Mouse (Mus musculus): ENCODE measurements around the gene Nps. TPM values are rescaled to one million over a fixed set of nuclear protein-coding genes. Genes with fewer than 3 reads are reported as not detected.

Nps gene
- polyA plus RNA-seq, 1 experiment: 0.21 TPM

- no peak for DNase-seq
- H3K27me3 ChIP-seq (ENCODE audit: control insufficient read depth, insufficient read depth, low read length): no peaks in the 10 kb centered on the region; the same call in 1 of the 2 replicates
- WGBS: 98% methylated on average over 4 of the region's 4 CpGs
- no peak overlapping the region for H3K4me3 ChIP-seq (replicated peaks; ENCODE audit: insufficient read depth, low read depth, low read length)
- peaks cover 3% of the 10 kb centered on the region; the same call in 1 of the 2 replicates for H3K4me1 ChIP-seq (ENCODE audit: control insufficient read depth, insufficient read depth, low read length)
- no peak overlapping the region for H3K27ac ChIP-seq (ENCODE audit: insufficient read depth, low read length)
- TF ChIP-seq POLR2A (IDR thresholded peaks at IDR 0.05; ENCODE audit: borderline replicate concordance, insufficient read depth, low read length) (no peak), CTCF (IDR thresholded peaks at IDR 0.05; ENCODE audit: borderline replicate concordance, insufficient read depth, low read depth, low read length) (no peak)
Measured at GRCm38 (mm10) chr7:135239441-135239840, 19.1 kb upstream of the Nps start.

DNA sequence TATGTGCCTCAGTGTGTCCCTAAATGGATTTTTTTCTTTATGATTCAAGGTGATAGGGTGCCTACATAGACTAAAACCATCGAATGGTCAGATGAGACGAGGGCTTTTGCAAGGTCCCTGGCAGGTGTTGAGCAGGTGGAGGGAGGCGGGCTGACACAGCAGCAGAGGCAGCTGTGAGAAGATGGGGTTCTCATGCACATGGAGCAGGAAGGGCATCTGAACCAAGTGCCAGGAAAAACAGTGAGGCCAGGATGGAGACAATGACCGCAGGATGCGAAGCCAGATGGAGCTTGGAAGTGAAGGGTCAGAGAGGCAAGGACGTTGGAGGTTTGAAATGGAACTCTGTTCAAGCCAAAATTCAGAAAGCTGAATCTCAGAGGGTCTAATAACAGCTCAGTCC lies 18.5 kb upstream of the Nps start:
- no peak for DNase-seq
- Histone ChIP-seq H3K4me1 (ENCODE audit: control insufficient read depth, insufficient read depth, low read length) (peaks cover 3% of the 10 kb centered on the region; the same call in 1 of the 2 replicates), H3K27me3 (ENCODE audit: control insufficient read depth, insufficient read depth, low read length) (no peaks in the 10 kb centered on the region; the same call in 1 of the 2 replicates), H3K4me3 (replicated peaks; ENCODE audit: insufficient read depth, low read depth, low read length) (no peak overlapping the region), H3K27ac (ENCODE audit: insufficient read depth, low read length) (no peak overlapping the region)
- WGBS: 84% methylated on average over 6 of the region's 6 CpGs
- TF ChIP-seq CTCF (IDR thresholded peaks at IDR 0.05; ENCODE audit: borderline replicate concordance, insufficient read depth, low read depth, low read length): no peak
- TF ChIP-seq POLR2A (IDR thresholded peaks at IDR 0.05; ENCODE audit: borderline replicate concordance, insufficient read depth, low read length): no peak

DNA sequence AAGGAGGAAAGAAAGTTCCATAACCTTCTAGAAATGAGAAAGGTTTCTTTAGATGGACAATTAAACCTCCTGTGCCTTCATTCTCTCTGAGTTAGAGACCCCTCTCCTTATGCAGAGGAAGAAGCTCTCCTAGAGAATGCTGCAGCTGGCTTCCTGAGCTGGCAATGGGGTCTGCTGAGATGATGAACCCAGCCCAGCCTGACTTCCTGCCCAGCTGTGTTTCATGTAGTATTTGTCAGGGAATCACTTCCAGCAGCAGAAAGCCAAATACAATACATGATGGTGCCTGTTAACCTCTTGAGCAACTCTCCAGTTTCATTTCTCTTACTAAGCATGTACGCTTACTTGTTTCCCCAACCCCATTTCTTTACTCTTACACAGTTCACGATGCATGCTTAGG lies 17.9 kb upstream of the Nps start:
- WGBS: 96% methylated on average over 2 of the region's 2 CpGs
- peaks cover 3% of the 10 kb centered on the region; the same call in 1 of the 2 replicates for H3K4me1 ChIP-seq (ENCODE audit: control insufficient read depth, insufficient read depth, low read length)

DNA sequence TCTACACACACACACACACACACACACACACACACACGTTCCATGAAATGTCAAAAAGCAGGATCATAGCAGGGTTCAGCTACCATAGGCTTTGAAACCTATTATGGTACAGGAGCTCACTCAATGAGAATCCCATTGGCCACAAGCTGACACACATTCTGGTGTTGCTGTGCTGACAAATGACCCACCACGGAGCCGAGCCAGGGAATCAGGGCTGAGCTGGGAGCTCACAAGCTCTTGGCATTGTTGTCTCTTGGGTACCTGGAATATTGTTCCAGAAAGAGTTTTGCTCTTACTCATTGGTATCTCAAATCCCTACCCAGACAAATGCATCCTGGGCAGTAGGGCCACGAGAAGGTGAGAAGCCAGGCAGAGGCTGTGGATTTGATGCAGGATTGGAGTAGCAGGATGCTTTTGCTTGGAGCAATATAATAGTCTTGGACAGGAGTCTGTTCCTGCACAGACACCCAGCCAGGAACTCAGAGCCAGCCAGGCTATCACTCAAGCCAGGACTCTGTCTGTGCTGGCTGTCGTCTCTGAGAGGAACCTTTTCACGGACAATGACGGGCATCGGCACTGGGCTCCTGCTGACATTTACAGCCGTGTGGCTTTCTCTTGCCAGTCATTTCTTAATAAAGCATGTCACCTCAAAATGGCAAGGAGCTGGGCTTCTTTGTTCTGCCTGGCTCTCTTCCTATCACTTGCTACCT lies 14.2 kb upstream of the Nps start:
- Histone ChIP-seq H3K27ac (ENCODE audit: insufficient read depth, low read length) (no peak overlapping the region), H3K4me1 (ENCODE audit: control insufficient read depth, insufficient read depth, low read length) (peaks cover 3% of the 10 kb centered on the region; the same call in 1 of the 2 replicates), H3K27me3 (ENCODE audit: control insufficient read depth, insufficient read depth, low read length) (no peaks in the 10 kb centered on the region; the same call in 1 of the 2 replicates), H3K4me3 (replicated peaks; ENCODE audit: insufficient read depth, low read depth, low read length) (no peak overlapping the region)
- WGBS: 8% methylated on average over 9 of the region's 9 CpGs
- DNase-seq: peak; percentile 35 to 64
- no peak for TF ChIP-seq CTCF (IDR thresholded peaks at IDR 0.05; ENCODE audit: borderline replicate concordance, insufficient read depth, low read depth, low read length)
- no peak for TF ChIP-seq POLR2A (IDR thresholded peaks at IDR 0.05; ENCODE audit: borderline replicate concordance, insufficient read depth, low read length)

More for the DNA sequence above, 17.9 kb upstream of the Nps start:
- no peak overlapping the region for H3K4me3 ChIP-seq (replicated peaks; ENCODE audit: insufficient read depth, low read depth, low read length)
- no peak for DNase-seq
- TF ChIP-seq CTCF (IDR thresholded peaks at IDR 0.05; ENCODE audit: borderline replicate concordance, insufficient read depth, low read depth, low read length): no peak
- no peak for TF ChIP-seq POLR2A (IDR thresholded peaks at IDR 0.05; ENCODE audit: borderline replicate concordance, insufficient read depth, low read length)
- no peaks in the 10 kb centered on the region; the same call in 1 of the 2 replicates for H3K27me3 ChIP-seq (ENCODE audit: control insufficient read depth, insufficient read depth, low read length)
- no peak overlapping the region for H3K27ac ChIP-seq (ENCODE audit: insufficient read depth, low read length)

DNA sequence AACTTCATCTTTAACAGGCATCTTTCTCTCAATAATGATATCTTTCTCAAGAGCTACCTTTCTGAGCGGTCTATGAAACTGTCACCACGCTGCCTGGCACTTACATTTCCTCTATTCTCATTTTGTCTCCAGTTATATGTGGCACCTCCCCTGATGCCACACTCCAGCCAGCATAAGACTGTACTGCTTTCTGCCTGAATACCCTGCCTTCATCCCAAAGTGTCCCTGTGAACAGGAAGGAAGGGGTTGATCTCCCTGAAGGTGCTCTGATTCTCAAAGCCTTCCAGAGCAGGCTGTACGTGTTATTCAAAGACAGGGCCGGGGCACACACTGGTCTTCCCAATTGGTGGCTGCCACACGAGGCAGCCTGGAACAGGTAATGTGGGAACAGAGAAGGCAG lies 12.1 kb upstream of the Nps start:
- no peak overlapping the region for H3K4me3 ChIP-seq (replicated peaks; ENCODE audit: insufficient read depth, low read depth, low read length)
- DNase-seq: no peak
- peaks cover 3% of the 10 kb centered on the region; the same call in 1 of the 2 replicates for H3K4me1 ChIP-seq (ENCODE audit: control insufficient read depth, insufficient read depth, low read length)
- no peaks in the 10 kb centered on the region; the same call in 1 of the 2 replicates for H3K27me3 ChIP-seq (ENCODE audit: control insufficient read depth, insufficient read depth, low read length)
- no peak overlapping the region for H3K27ac ChIP-seq (ENCODE audit: insufficient read depth, low read length)
- TF ChIP-seq POLR2A (IDR thresholded peaks at IDR 0.05; ENCODE audit: borderline replicate concordance, insufficient read depth, low read length) (no peak), CTCF (IDR thresholded peaks at IDR 0.05; ENCODE audit: borderline replicate concordance, insufficient read depth, low read depth, low read length) (no peak)
- WGBS: 97% methylated on average over 5 of the region's 5 CpGs

DNA sequence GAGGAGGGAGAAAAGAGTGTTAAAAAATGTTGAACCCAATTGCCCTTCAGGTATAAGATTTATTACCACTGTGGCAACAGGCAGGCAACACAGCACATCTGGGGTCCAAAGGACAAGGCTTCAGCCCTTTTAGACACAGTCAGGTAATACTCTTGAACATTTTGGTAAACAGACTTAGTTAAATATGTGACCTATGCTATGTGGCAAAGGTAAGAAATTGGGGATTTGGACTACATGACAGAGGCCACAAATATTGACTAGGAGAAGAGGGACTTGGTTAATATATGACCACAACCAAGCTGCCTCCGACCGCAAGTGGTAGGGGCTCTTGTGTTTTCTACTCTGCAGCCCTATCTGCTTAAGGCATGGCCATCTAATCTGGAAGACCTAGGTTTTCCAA lies 5.3 kb upstream of the Nps start:
- H3K27me3 ChIP-seq (ENCODE audit: control insufficient read depth, insufficient read depth, low read length): no peaks in the 10 kb centered on the region
- 97% methylated on average over 2 of the region's 2 CpGs for WGBS
- no peak overlapping the region for H3K27ac ChIP-seq (ENCODE audit: insufficient read depth, low read length)
- no peaks in the 10 kb centered on the region for H3K4me1 ChIP-seq (ENCODE audit: control insufficient read depth, insufficient read depth, low read length)
- no peak for DNase-seq
- H3K4me3 ChIP-seq (replicated peaks; ENCODE audit: insufficient read depth, low read depth, low read length): no peak overlapping the region
- no peak for TF ChIP-seq POLR2A (IDR thresholded peaks at IDR 0.05; ENCODE audit: borderline replicate concordance, insufficient read depth, low read length)
- no peak for TF ChIP-seq CTCF (IDR thresholded peaks at IDR 0.05; ENCODE audit: borderline replicate concordance, insufficient read depth, low read depth, low read length)

DNA sequence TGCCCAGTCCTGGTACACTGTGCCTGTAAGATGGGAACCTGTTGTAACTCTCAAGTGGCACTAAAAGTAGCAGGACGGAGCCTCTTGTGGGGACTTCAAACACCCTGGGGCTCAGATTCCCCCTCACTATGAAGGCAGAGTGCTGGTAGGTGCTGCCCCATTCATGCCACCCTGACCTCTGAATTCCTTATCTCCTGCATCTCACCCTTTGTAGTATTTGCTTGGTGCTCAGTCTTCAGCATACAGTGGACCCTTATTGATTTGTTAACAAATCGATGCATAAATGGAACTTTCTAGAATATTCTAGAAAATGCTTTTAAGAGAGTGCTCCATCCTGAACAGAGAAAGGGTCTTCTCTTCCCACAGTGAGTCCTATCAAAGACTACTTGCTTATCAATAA lies 4.1 kb upstream of the Nps start:
- no peaks in the 10 kb centered on the region for H3K4me1 ChIP-seq (ENCODE audit: control insufficient read depth, insufficient read depth, low read length)
- no peak overlapping the region for H3K27ac ChIP-seq (ENCODE audit: insufficient read depth, low read length)
- WGBS: 94% methylated on average over 2 of the region's 2 CpGs
- no peaks in the 10 kb centered on the region for H3K27me3 ChIP-seq (ENCODE audit: control insufficient read depth, insufficient read depth, low read length)
- H3K4me3 ChIP-seq (replicated peaks; ENCODE audit: insufficient read depth, low read depth, low read length): no peak overlapping the region
- DNase-seq: no peak
- TF ChIP-seq POLR2A (IDR thresholded peaks at IDR 0.05; ENCODE audit: borderline replicate concordance, insufficient read depth, low read length) (no peak), CTCF (IDR thresholded peaks at IDR 0.05; ENCODE audit: borderline replicate concordance, insufficient read depth, low read depth, low read length) (no peak)

DNA sequence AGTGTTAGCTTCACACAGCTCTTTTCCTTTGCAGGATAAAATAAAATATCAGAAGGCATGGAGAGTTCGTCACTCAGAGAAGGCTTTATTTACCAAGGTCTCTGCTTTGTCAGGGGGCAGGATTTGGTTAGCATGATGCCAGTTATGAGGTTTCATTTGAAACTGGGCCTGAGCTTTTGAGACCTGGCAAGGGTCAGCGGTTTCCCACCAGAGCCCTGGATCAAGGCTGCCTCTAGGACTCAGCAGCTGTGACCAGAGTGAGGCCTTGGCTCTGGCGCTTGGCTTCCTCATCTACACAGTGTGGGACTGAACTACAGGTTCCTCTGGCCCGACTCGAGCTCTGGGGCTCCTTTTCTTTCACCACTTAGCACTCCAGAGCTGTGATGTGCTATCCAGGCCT lies 12.5 kb downstream of the Nps start:
- Histone ChIP-seq H3K27ac (ENCODE audit: insufficient read depth, low read length) (no peak overlapping the region), H3K27me3 (ENCODE audit: control insufficient read depth, insufficient read depth, low read length) (no peaks in the 10 kb centered on the region), H3K4me3 (replicated peaks; ENCODE audit: insufficient read depth, low read depth, low read length) (no peak overlapping the region), H3K4me1 (ENCODE audit: control insufficient read depth, insufficient read depth, low read length) (no peaks in the 10 kb centered on the region)
- TF ChIP-seq CTCF (IDR thresholded peaks at IDR 0.05; ENCODE audit: borderline replicate concordance, insufficient read depth, low read depth, low read length) (no peak), POLR2A (IDR thresholded peaks at IDR 0.05; ENCODE audit: borderline replicate concordance, insufficient read depth, low read length) (no peak)
- no peak for DNase-seq
- WGBS: 42% methylated on average over 5 of the region's 5 CpGs
